Mouse (Mus musculus) brain, embryonic 14.5 days (tissue): ENCODE results near the gene Tagap.

Experiments
- CTCF ChIP-seq: fragments of 200-500 bp; IDR thresholded peaks from 2 replicates; pipeline ENCODE4 v1.5.1; 2012; ENCODE audit warnings: inconsistent platforms, mild to moderate bottlenecking, moderate library complexity, borderline replicate concordance; ENCODE audit not compliant: insufficient read depth, insufficient read length; ENCODE audit errors: extremely low read depth
- POLR2A ChIP-seq: fragments of 200-500 bp; IDR thresholded peaks from 2 replicates; pipeline ENCODE4 v1.6.1; 2012; ENCODE audit warnings: mild to moderate bottlenecking, inconsistent platforms, borderline replicate concordance; ENCODE audit not compliant: poor library complexity, insufficient read depth, insufficient read length, severe bottlenecking; ENCODE audit errors: extremely low read depth

- TF ChIP-seq POLR2A (no peak), CTCF (no peak)
These were observed 25.8 kb upstream of the Tagap start for GRCm38 (mm10) chr17:7899961-7900360.
